Mouse (Mus musculus): ENCODE data around the gene Spint2.
"Not testable (repeated sequence)": the region's sequence is repeated elsewhere in the genome, so short reads cannot be mapped to it uniquely, and the experiment has no call there.

DNA sequence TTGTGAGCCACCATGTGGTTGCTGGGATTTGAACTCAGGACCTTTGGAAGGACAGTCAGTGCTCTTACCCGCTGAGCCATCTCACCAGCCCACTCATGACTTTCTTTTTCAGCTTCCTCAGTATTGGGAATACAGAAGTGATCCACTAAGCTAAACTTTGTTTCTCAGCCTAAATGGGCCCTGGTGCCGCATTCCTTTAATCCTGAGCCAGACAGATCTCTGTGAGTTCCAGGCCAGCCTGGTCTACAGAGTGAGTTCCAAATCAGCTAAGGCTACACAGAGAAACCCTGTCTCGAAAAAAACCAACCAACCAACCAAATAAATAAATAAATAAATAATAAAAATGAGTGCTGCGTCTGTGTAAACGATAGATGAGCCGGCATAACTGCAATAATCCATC, 44.1 kb downstream of the Spint2 start:
- TF ChIP-seq GATA1, TAL1 (IDR thresholded peaks at IDR 0.05; ENCODE audit: low read length): not testable (repeated sequence)

Measured in erythroblast, embryonic 14.5 days (primary cell).